Mouse (Mus musculus) midbrain, embryonic 13.5 days (tissue): Measurements from ENCODE around the gene Mtmr12. TPM values are rescaled to one million over a fixed set of nuclear protein-coding genes. Genes with fewer than 3 reads are reported as not detected.
A peak's percentile ranks its signal among the peaks of the same experiment; 100 is the strongest.

Experiments
- ATAC-seq: fragments of 200-750 bp; cut with Nextera tagmentation; 2 replicates; pipeline ENCODE4 v1.8.0; 2017; ENCODE audit warnings: mild to moderate bottlenecking, moderate TSS enrichment, moderate library complexity
- H3K27ac ChIP-seq: fragments of 300-500 bp; sonication (generic); 2 replicates; pipeline ENCODE4 v1.5.1; 2015; ENCODE audit warnings: inconsistent platforms, mild to moderate bottlenecking, moderate library complexity
- H3K27me3 ChIP-seq: fragments of 300-500 bp; sonication (generic); 2 replicates; pipeline ENCODE4 v1.6.1; 2015; ENCODE audit warnings: mild to moderate bottlenecking, inconsistent platforms
- H3K36me3 ChIP-seq: fragments of 300-500 bp; sonication (generic); 2 replicates; pipeline ENCODE4 v1.6.1; 2015; ENCODE audit warnings: mild to moderate bottlenecking, inconsistent platforms
- H3K4me1 ChIP-seq: fragments of 300-500 bp; sonication (generic); replicated peaks from 2 replicates; pipeline ENCODE4 v1.6.1; 2015; ENCODE audit warnings: inconsistent platforms
- H3K4me2 ChIP-seq: fragments of 300-500 bp; sonication (generic); replicated peaks from 2 replicates; pipeline ENCODE4 v1.6.1; 2015; ENCODE audit warnings: moderate library complexity, mild to moderate bottlenecking, inconsistent platforms
- H3K4me3 ChIP-seq: fragments of 300-500 bp; sonication (generic); replicated peaks from 2 replicates; pipeline ENCODE4 v1.5.1; 2015; ENCODE audit warnings: mild to moderate bottlenecking, inconsistent platforms
- H3K9ac ChIP-seq: fragments of 300-500 bp; sonication (generic); replicated peaks from 2 replicates; pipeline ENCODE4 v1.6.1; 2015; ENCODE audit warnings: mild to moderate bottlenecking, inconsistent platforms
- H3K9me3 ChIP-seq: fragments of 300-500 bp; sonication (generic); 2 replicates; pipeline ENCODE4 v1.6.1; 2016; ENCODE audit warnings: mild to moderate bottlenecking, inconsistent platforms
- WGBS: fragments of 180-500 bp; shearing (Covaris S2); methylation state at CpG from one replicate; pipeline ENCODE4 v1.1.7; 2015; 5-methylcytosine and 5-hydroxymethylcytosine counted together
- polyA plus RNA-seq: library from polyadenylated mRNA; unstranded; fragments of >200 nt; fragmentation: Nextera tagmentation; extraction: Ambion mirVana; gene quantifications from 2 replicates; pipeline ENCODE4 v1.2.1, GENCODE M21; 2015

The Mtmr12 gene
- polyA plus RNA-seq, 1 experiment from 2014 or later, result 9.3 TPM

- no peaks in the 10 kb centered on the region for H3K36me3 ChIP-seq
- no peak overlapping the region for H3K27ac ChIP-seq
- H3K4me2 ChIP-seq, result no peak overlapping the region
- no peak overlapping the region for H3K4me3 ChIP-seq
- no peaks in the 10 kb centered on the region for H3K9me3 ChIP-seq
- H3K4me1 ChIP-seq, result no peaks in the 10 kb centered on the region
- no peak for ATAC-seq
- no peaks in the 10 kb centered on the region for H3K27me3 ChIP-seq
- WGBS, result 71% methylated on average over 8 of the region's 8 CpGs
- no peak overlapping the region for H3K9ac ChIP-seq
These were observed 101.6 kb downstream of the Mtmr12 start for GRCm38 (mm10) chr15:12306188-12307071.

GRCm38 (mm10) chr15:12307114-12307513 lies 102.3 kb downstream of the Mtmr12 start:
- ATAC-seq, result no peak
- 70% methylated on average over 4 of the region's 4 CpGs for WGBS

DNA sequence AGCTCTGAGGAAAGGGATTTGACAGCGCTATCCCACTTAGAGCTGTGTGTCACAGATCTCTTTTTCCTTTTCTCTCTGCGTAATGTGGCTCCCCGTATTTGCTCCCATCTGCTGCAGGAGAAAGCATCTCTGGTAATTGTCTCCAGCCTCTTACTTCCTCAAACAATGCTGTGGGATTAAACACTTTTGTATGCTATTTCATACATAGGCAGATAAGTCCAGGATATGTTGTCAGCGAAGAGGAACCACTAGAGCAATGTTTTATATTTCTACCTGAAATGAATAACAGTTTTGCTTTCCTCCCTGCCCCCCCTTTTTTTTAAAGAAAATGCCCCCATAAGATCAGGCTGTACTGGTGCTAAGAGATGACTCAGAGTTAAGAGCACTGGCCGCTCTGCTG lies 103.7 kb downstream of the Mtmr12 start:
- Histone ChIP-seq H3K9me3 (no peaks in the 10 kb centered on the region), H3K4me2 (no peak overlapping the region), H3K4me1 (no peaks in the 10 kb centered on the region), H3K27ac (no peak overlapping the region), H3K36me3 (no peaks in the 10 kb centered on the region), H3K4me3 (no peak overlapping the region), H3K9ac (no peak overlapping the region), H3K27me3 (no peaks in the 10 kb centered on the region)
- ATAC-seq, result no peak
- WGBS, result 84% methylated on average over 5 of the region's 5 CpGs

More at GRCm38 (mm10) chr15:12307114-12307513, 102.3 kb downstream of the Mtmr12 start:
- no peaks in the 10 kb centered on the region for H3K9me3 ChIP-seq
- no peak overlapping the region for H3K27ac ChIP-seq
- no peak overlapping the region for H3K4me2 ChIP-seq
- H3K4me3 ChIP-seq, result no peak overlapping the region
- H3K9ac ChIP-seq, result no peak overlapping the region
- no peaks in the 10 kb centered on the region for H3K4me1 ChIP-seq
- no peaks in the 10 kb centered on the region for H3K36me3 ChIP-seq
- no peaks in the 10 kb centered on the region for H3K27me3 ChIP-seq

DNA sequence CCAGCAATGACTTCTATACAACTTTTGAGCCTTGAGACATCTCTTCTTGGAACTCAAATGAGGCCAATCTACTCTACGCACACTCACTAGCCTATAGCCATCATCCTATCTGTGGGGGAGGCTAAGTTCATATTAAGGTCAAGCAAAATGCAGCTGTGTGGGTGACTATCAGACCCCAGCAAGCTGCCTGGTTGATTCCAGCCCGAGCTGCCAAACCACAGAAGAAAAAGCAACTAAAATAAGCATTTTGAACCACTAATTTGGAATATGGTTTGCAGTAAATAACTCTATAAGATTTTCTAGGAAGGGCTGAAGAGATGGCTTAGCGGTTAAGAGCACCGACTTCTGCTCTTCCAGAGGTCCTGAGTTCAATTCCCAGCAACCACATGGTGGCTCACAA lies 105.8 kb downstream of the Mtmr12 start:
- WGBS, result 93% methylated on average over 4 of the region's 4 CpGs
- H3K4me1 ChIP-seq, result no peaks in the 10 kb centered on the region
- H3K36me3 ChIP-seq, result no peaks in the 10 kb centered on the region

DNA sequence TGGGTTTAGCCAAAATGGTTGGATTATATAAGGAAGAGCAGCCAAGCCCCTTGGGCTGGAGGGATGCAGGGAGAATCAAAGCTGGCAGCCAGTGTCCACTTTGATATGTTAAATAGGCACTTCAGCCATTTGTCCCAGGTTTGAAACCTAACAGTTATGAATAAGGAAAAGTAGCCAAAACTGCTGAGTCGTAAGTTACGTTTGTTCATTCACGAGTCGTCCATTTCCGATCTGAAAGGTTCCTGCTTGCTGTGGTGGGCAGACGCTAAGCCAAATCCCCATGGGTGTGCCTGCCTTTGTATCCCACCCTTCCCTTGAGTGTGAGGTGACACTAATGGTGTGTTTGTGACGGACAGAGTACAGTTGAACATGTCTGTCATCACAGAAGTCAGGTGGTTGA lies 106.6 kb downstream of the Mtmr12 start:
- WGBS, result 89% methylated on average over 7 of the region's 7 CpGs
- no peak overlapping the region for H3K4me2 ChIP-seq
- no peak overlapping the region for H3K27ac ChIP-seq
- H3K9ac ChIP-seq, result no peak overlapping the region
- no peaks in the 10 kb centered on the region for H3K9me3 ChIP-seq
- no peak for ATAC-seq
- H3K36me3 ChIP-seq, result no peaks in the 10 kb centered on the region
- H3K4me3 ChIP-seq, result no peak overlapping the region
- H3K4me1 ChIP-seq, result no peaks in the 10 kb centered on the region
- H3K27me3 ChIP-seq, result no peaks in the 10 kb centered on the region

More for the DNA sequence above, 105.8 kb downstream of the Mtmr12 start:
- no peak for ATAC-seq
- Histone ChIP-seq H3K4me3 (no peak overlapping the region), H3K4me2 (no peak overlapping the region), H3K27me3 (no peaks in the 10 kb centered on the region), H3K9me3 (no peaks in the 10 kb centered on the region), H3K27ac (no peak overlapping the region), H3K9ac (no peak overlapping the region)

DNA sequence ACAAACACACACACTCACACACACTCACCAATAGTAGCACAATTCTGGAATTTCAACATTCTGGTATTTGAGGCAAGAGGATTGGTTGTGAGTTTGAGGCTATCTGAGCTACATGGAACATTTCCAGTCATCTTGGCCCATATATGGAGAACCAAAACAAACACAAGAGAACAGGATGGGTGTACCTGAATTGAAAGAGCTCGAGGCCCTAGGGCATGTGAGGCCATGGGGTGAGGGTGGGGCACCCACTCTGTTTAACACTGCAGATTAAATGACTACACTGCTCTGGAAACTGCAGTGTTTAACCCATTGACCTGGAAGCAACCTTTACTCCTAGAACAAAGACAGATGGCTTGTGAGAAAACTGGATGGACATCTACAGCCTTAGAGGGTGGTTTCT lies 108.4 kb downstream of the Mtmr12 start:
- no peak for ATAC-seq
- H3K27me3 ChIP-seq, result no peaks in the 10 kb centered on the region

GRCm38 (mm10) chr15:12314584-12314983 lies 109.8 kb downstream of the Mtmr12 start:
- Histone ChIP-seq H3K9ac (no peak overlapping the region), H3K27ac (no peak overlapping the region), H3K36me3 (no peaks in the 10 kb centered on the region), H3K9me3 (no peaks in the 10 kb centered on the region), H3K27me3 (peaks cover 10% of the 10 kb centered on the region), H3K4me1 (no peaks in the 10 kb centered on the region), H3K4me2 (no peak overlapping the region), H3K4me3 (no peak overlapping the region)
- 80% methylated on average over 5 of the region's 5 CpGs for WGBS
- ATAC-seq, result no peak

More for the DNA sequence above, 108.4 kb downstream of the Mtmr12 start:
- Histone ChIP-seq H3K36me3 (no peaks in the 10 kb centered on the region), H3K9ac (no peak overlapping the region), H3K4me3 (no peak overlapping the region), H3K4me2 (no peak overlapping the region), H3K9me3 (no peaks in the 10 kb centered on the region), H3K27ac (no peak overlapping the region), H3K4me1 (no peaks in the 10 kb centered on the region)
- WGBS, result 31% methylated on average over 1 of the region's 1 CpGs

DNA sequence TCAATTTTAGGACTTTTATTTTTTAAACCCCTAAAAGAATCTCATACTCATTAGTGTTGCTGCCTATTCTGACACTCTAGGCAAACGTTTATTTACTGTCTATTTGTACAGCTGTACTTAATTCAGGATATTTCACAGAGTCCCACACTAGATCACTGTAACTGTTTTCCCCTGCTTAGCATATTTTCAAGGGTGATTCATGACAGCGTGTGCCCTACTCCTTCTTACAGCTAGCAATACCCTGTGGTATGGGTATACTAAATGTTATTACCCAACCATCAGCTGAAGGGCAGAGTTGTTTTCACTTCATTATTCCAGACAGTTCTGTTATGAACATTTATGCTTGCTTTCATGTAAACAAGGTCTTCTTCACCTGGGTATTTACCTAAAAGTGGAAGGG lies 111.2 kb downstream of the Mtmr12 start:
- no peak overlapping the region for H3K4me3 ChIP-seq
- peaks cover 16% of the 10 kb centered on the region for H3K27me3 ChIP-seq
- no peak overlapping the region for H3K4me2 ChIP-seq
- no peaks in the 10 kb centered on the region for H3K9me3 ChIP-seq
- WGBS, result 72% methylated on average over 2 of the region's 2 CpGs
- H3K36me3 ChIP-seq, result no peaks in the 10 kb centered on the region
- H3K4me1 ChIP-seq, result peaks cover 5% of the 10 kb centered on the region; the same call in 1 of the 2 replicates
- H3K9ac ChIP-seq, result no peak overlapping the region
- no peak for ATAC-seq
- H3K27ac ChIP-seq, result no peak overlapping the region

DNA sequence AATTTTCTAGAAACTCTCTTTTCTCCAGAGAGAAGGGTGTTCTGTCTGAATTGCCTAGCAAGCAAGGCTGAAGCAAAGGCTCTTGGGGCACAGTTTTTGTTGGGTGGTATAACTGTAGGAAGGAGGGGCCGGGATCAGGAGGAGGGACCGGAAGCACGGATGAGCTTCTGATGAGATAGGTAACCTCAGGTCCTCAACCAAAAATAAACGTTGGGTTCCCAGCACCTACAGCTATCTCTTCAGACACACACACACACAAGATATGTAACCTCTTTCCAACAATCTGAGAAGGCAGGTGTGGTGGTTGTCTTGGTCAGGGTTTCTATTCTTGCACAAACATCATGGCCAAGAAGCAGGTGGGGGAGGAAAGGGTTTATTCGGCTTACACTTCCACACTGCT lies 112.5 kb downstream of the Mtmr12 start:
- H3K9me3 ChIP-seq, result no peaks in the 10 kb centered on the region
- H3K27ac ChIP-seq, result no peak overlapping the region
- 88% methylated on average over 5 of the region's 5 CpGs for WGBS
- no peak for ATAC-seq
- H3K9ac ChIP-seq, result no peak overlapping the region
- no peak overlapping the region for H3K4me2 ChIP-seq
- H3K36me3 ChIP-seq, result no peaks in the 10 kb centered on the region
- H3K27me3 ChIP-seq, result peaks cover 16% of the 10 kb centered on the region
- peaks cover 5% of the 10 kb centered on the region; the same call in 1 of the 2 replicates for H3K4me1 ChIP-seq
- no peak overlapping the region for H3K4me3 ChIP-seq

DNA sequence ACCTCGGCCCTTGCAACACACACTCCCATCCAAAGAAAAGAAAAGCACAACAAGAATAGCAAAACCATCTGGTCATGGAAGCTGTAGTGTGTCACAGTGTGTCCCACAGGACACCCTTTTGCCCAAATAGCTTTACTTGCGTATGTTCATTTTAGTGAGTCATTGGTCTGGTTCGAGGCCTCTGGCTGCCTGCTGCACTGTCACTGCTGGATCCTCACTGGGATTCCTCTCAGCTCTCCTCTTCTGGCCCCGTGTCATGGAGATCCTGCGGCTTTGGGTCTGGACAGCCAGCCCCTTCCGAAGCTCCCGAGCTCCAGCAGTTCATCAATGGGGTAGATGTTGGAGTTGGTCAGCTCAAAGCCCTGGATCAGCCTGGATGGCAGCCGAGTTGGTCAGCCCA lies 113.6 kb downstream of the Mtmr12 start:
- Histone ChIP-seq H3K4me2 (no peak overlapping the region), H3K4me3 (no peak overlapping the region), H3K27ac (no peak overlapping the region), H3K4me1 (peaks cover 16% of the 10 kb centered on the region), H3K9ac (no peak overlapping the region), H3K27me3 (peaks cover 16% of the 10 kb centered on the region), H3K9me3 (no peaks in the 10 kb centered on the region), H3K36me3 (no peaks in the 10 kb centered on the region)
- WGBS, result 86% methylated on average over 8 of the region's 8 CpGs
- ATAC-seq, result no peak

DNA sequence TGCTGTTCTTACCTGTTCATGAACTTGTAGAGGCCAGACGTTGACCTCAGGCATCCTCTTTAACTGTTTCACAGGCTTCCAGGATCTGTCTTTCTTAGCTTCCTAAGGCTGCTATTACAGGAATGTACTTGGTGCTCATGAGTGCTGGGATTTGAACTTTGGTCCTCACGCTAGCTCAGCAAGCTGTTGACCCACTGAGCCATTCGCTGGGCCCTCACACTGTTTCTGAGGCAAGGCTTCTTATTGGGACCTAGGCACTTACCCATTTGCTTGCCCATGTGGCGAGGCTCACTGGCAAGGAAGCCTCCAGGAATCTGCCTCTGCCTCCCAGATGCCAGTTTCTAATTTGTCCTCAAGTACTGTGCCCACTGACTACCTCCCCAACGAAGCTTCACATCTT lies 115.1 kb downstream of the Mtmr12 start:
- Histone ChIP-seq H3K4me1 (peaks cover 30% of the 10 kb centered on the region), H3K36me3 (no peaks in the 10 kb centered on the region), H3K4me2 (peak overlapping the region; percentile 74; the same call in 1 of the 2 replicates), H3K9ac (no peak overlapping the region), H3K27me3 (peaks cover 16% of the 10 kb centered on the region), H3K9me3 (no peaks in the 10 kb centered on the region), H3K4me3 (peak overlapping the region; percentile 89; the same call in 1 of the 2 replicates), H3K27ac (no peak overlapping the region)
- ATAC-seq, result no peak
- WGBS, result 45% methylated on average over 5 of the region's 5 CpGs

DNA sequence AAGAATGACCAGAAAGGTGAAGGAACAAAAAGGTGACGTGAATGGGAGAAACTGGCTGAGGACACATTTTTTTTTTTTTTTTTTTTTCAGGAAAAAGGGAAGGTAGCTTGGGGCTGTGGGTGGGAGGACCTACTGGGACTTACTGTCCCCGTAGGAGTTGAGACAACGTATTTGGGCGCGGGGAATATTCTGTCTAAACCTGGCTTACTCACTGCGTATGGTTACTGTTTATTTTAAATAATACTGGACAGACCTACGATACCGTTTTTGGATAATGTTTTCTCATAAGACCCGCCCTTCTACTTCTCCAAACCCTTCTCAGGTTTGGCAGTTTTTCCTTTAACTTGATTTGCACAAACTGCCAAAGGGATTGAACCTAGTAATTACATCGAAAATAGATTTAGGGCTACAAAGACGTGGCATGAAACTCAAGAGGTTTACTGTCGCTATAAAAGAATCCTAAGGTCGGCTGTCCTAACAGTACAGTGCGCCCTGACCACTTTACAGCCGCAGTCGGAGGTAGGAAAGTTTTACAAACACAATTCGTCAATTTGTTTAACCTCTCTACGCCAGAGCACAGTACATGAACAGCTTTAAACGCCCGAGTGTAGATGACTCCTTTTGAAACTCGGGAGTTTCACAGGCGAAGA lies 115.7 kb downstream of the Mtmr12 start:
- Histone ChIP-seq H3K27me3 (peaks cover 16% of the 10 kb centered on the region), H3K4me3 (peak overlapping the region; percentile 89), H3K27ac (peak overlapping the region; percentile 89), H3K9ac (peak overlapping the region; percentile 95), H3K36me3 (no peaks in the 10 kb centered on the region), H3K4me1 (peaks cover 33% of the 10 kb centered on the region), H3K9me3 (no peaks in the 10 kb centered on the region), H3K4me2 (peak overlapping the region; percentile 74)
- 7% methylated on average over 22 of the region's 22 CpGs for WGBS
- ATAC-seq, result no peak
